Mouse (Mus musculus): ENCODE results near the gene Scgb1a1. TPM values are rescaled to one million over a fixed set of nuclear protein-coding genes. Genes with fewer than 3 reads are reported as not detected.
A peak's percentile ranks its signal among the peaks of the same experiment; 100 is the strongest.

The Scgb1a1 gene
- polyA plus RNA-seq, 1 experiment from 2014 or later, result not detected

- Histone ChIP-seq H3K4me3 (no peak overlapping the region), H3K36me3 (no peaks in the 10 kb centered on the region), H3K4me1 (peaks cover 10% of the 10 kb centered on the region; the same call in 1 of the 2 replicates), H3K9me3 (no peaks in the 10 kb centered on the region), H3K27ac (no peak overlapping the region), H3K9ac (no peak overlapping the region), H3K27me3 (no peaks in the 10 kb centered on the region), H3K4me2 (replicated peaks) (no peak overlapping the region)
- WGBS, result 66% methylated on average over 2 of the region's 2 CpGs
- no peak for ATAC-seq (ENCODE audit: insufficient number of reproducible peaks, insufficient read depth, low FRiP score, low TSS enrichment)
Measured at GRCm38 (mm10) chr19:9075558-9075957, 12.2 kb downstream of the Scgb1a1 start.

- Histone ChIP-seq H3K9me3 (no peaks in the 10 kb centered on the region), H3K27ac (0 out of 2 replicates have a peak overlapping the region, but pooled peaks have one; percentile 30), H3K36me3 (no peaks in the 10 kb centered on the region), H3K4me1 (peaks cover 10% of the 10 kb centered on the region; the same call in 1 of the 2 replicates), H3K4me2 (replicated peaks) (no peak overlapping the region), H3K9ac (no peak overlapping the region), H3K4me3 (no peak overlapping the region), H3K27me3 (no peaks in the 10 kb centered on the region)
- 67% methylated on average over 4 of the region's 4 CpGs for WGBS
- no peak for ATAC-seq (ENCODE audit: insufficient number of reproducible peaks, insufficient read depth, low FRiP score, low TSS enrichment)
Measured at GRCm38 (mm10) chr19:9074424-9074823, 13.3 kb downstream of the Scgb1a1 start.

GRCm38 (mm10) chr19:9073776-9074411 lies 13.9 kb downstream of the Scgb1a1 start:
- H3K9ac ChIP-seq, result no peak overlapping the region
- H3K4me3 ChIP-seq, result no peak overlapping the region
- ATAC-seq (ENCODE audit: insufficient number of reproducible peaks, insufficient read depth, low FRiP score, low TSS enrichment), result no peak
- 0 out of 2 replicates have a peak overlapping the region, but pooled peaks have one; percentile 30 for H3K27ac ChIP-seq
- H3K4me2 ChIP-seq (replicated peaks), result no peak overlapping the region
- WGBS, result 71% methylated on average over 12 of the region's 12 CpGs
- H3K27me3 ChIP-seq, result no peaks in the 10 kb centered on the region
- no peaks in the 10 kb centered on the region for H3K36me3 ChIP-seq
- H3K4me1 ChIP-seq, result peaks cover 10% of the 10 kb centered on the region; the same call in 1 of the 2 replicates
- H3K9me3 ChIP-seq, result no peaks in the 10 kb centered on the region

GRCm38 (mm10) chr19:9072157-9072530 lies 15.6 kb downstream of the Scgb1a1 start:
- no peak overlapping the region for H3K9ac ChIP-seq
- H3K9me3 ChIP-seq, result no peaks in the 10 kb centered on the region
- H3K4me1 ChIP-seq, result peaks cover 13% of the 10 kb centered on the region; the same call in 1 of the 2 replicates
- no peak overlapping the region for H3K4me3 ChIP-seq
- no peak for ATAC-seq (ENCODE audit: insufficient number of reproducible peaks, insufficient read depth, low FRiP score, low TSS enrichment)
- H3K27me3 ChIP-seq, result no peaks in the 10 kb centered on the region
- peak overlapping the region; percentile 67 for H3K27ac ChIP-seq
- no peaks in the 10 kb centered on the region for H3K36me3 ChIP-seq
- 78% methylated on average over 2 of the region's 2 CpGs for WGBS
- no peak overlapping the region for H3K4me2 ChIP-seq (replicated peaks)

- Histone ChIP-seq H3K27ac (peak overlapping the region; percentile 67), H3K27me3 (no peaks in the 10 kb centered on the region), H3K9ac (0 out of 2 replicates have a peak overlapping the region, but pooled peaks have one; percentile 10), H3K4me1 (peaks cover 15% of the 10 kb centered on the region; the same call in 1 of the 2 replicates), H3K4me3 (no peak overlapping the region), H3K4me2 (replicated peaks) (no peak overlapping the region), H3K36me3 (no peaks in the 10 kb centered on the region), H3K9me3 (no peaks in the 10 kb centered on the region)
- WGBS, result 58% methylated on average over 7 of the region's 7 CpGs
- no peak for ATAC-seq (ENCODE audit: insufficient number of reproducible peaks, insufficient read depth, low FRiP score, low TSS enrichment)
Measured at GRCm38 (mm10) chr19:9071456-9072156, 16.2 kb downstream of the Scgb1a1 start.

GRCm38 (mm10) chr19:9070316-9070715 lies 17.4 kb downstream of the Scgb1a1 start:
- H3K4me1 ChIP-seq, result peaks cover 25% of the 10 kb centered on the region; the same call in 1 of the 2 replicates
- H3K27me3 ChIP-seq, result no peaks in the 10 kb centered on the region
- no peak overlapping the region for H3K4me3 ChIP-seq
- ATAC-seq (ENCODE audit: insufficient number of reproducible peaks, insufficient read depth, low FRiP score, low TSS enrichment), result no peak
- WGBS, result 84% methylated on average over 2 of the region's 2 CpGs
- no peak overlapping the region for H3K27ac ChIP-seq
- no peaks in the 10 kb centered on the region for H3K36me3 ChIP-seq
- no peaks in the 10 kb centered on the region for H3K9me3 ChIP-seq
- no peak overlapping the region for H3K4me2 ChIP-seq (replicated peaks)
- H3K9ac ChIP-seq, result no peak overlapping the region

- H3K4me1 ChIP-seq, result peaks cover 25% of the 10 kb centered on the region; the same call in 1 of the 2 replicates
- no peaks in the 10 kb centered on the region for H3K36me3 ChIP-seq
- no peak overlapping the region for H3K4me2 ChIP-seq (replicated peaks)
- no peak overlapping the region for H3K9ac ChIP-seq
- 74% methylated on average over 8 of the region's 8 CpGs for WGBS
- no peaks in the 10 kb centered on the region for H3K27me3 ChIP-seq
- no peak for ATAC-seq (ENCODE audit: insufficient number of reproducible peaks, insufficient read depth, low FRiP score, low TSS enrichment)
- no peak overlapping the region for H3K4me3 ChIP-seq
- H3K9me3 ChIP-seq, result no peaks in the 10 kb centered on the region
- H3K27ac ChIP-seq, result no peak overlapping the region
Measured at GRCm38 (mm10) chr19:9069687-9070307, 18.0 kb downstream of the Scgb1a1 start.

- WGBS, result 58% methylated on average over 5 of the region's 5 CpGs
- H3K4me1 ChIP-seq, result peaks cover 25% of the 10 kb centered on the region; the same call in 1 of the 2 replicates
- H3K36me3 ChIP-seq, result no peaks in the 10 kb centered on the region
- no peak overlapping the region for H3K9ac ChIP-seq
- H3K27me3 ChIP-seq, result no peaks in the 10 kb centered on the region
- H3K27ac ChIP-seq, result no peak overlapping the region
- H3K4me2 ChIP-seq (replicated peaks), result no peak overlapping the region
- ATAC-seq (ENCODE audit: insufficient number of reproducible peaks, insufficient read depth, low FRiP score, low TSS enrichment), result no peak
- no peak overlapping the region for H3K4me3 ChIP-seq
- H3K9me3 ChIP-seq, result no peaks in the 10 kb centered on the region
Measured at GRCm38 (mm10) chr19:9067292-9067691, 20.5 kb downstream of the Scgb1a1 start.

- Histone ChIP-seq H3K9me3 (0 out of 2 replicates have a peak, but pooled peaks cover 3% of the 10 kb centered on the region), H3K4me1 (peaks cover 15% of the 10 kb centered on the region; the same call in 1 of the 2 replicates), H3K4me3 (no peak overlapping the region), H3K36me3 (no peaks in the 10 kb centered on the region), H3K9ac (no peak overlapping the region), H3K27me3 (no peaks in the 10 kb centered on the region), H3K27ac (peak overlapping the region; percentile 57; the same call in 1 of the 2 replicates), H3K4me2 (replicated peaks) (no peak overlapping the region)
- ATAC-seq (ENCODE audit: insufficient number of reproducible peaks, insufficient read depth, low FRiP score, low TSS enrichment), result peak; percentile 74
- 60% methylated on average over 9 of the region's 9 CpGs for WGBS
Measured at GRCm38 (mm10) chr19:9065621-9066561, 21.9 kb downstream of the Scgb1a1 start.

GRCm38 (mm10) chr19:9063831-9064230 lies 23.9 kb downstream of the Scgb1a1 start:
- Histone ChIP-seq H3K4me3 (no peak overlapping the region), H3K27ac (no peak overlapping the region), H3K9ac (no peak overlapping the region), H3K27me3 (no peaks in the 10 kb centered on the region), H3K9me3 (0 out of 2 replicates have a peak, but pooled peaks cover 3% of the 10 kb centered on the region), H3K4me2 (replicated peaks) (no peak overlapping the region), H3K36me3 (no peaks in the 10 kb centered on the region), H3K4me1 (peaks cover 15% of the 10 kb centered on the region; the same call in 1 of the 2 replicates)
- 97% methylated on average over 3 of the region's 3 CpGs for WGBS
- no peak for ATAC-seq (ENCODE audit: insufficient number of reproducible peaks, insufficient read depth, low FRiP score, low TSS enrichment)

GRCm38 (mm10) chr19:9062822-9063221 lies 24.9 kb downstream of the Scgb1a1 start:
- Histone ChIP-seq H3K36me3 (no peaks in the 10 kb centered on the region), H3K9me3 (0 out of 2 replicates have a peak, but pooled peaks cover 3% of the 10 kb centered on the region), H3K9ac (no peak overlapping the region), H3K4me2 (replicated peaks) (no peak overlapping the region), H3K4me3 (no peak overlapping the region), H3K27ac (no peak overlapping the region), H3K27me3 (no peaks in the 10 kb centered on the region), H3K4me1 (peaks cover 15% of the 10 kb centered on the region; the same call in 1 of the 2 replicates)
- WGBS, result 89% methylated on average over 2 of the region's 2 CpGs
- ATAC-seq (ENCODE audit: insufficient number of reproducible peaks, insufficient read depth, low FRiP score, low TSS enrichment), result no peak

All from embryonic facial prominence, embryonic 12.5 days (tissue).